Mouse (Mus musculus) neutrophil, adult 59 days (primary cell): ENCODE data around the gene Gm5678. TPM values are rescaled to one million over a fixed set of nuclear protein-coding genes. Genes with fewer than 3 reads are reported as not detected.

Experiments used
- total RNA-seq, 2 experiments: library from RNA; stranded (reverse); gene quantifications; 1 replicate in 1 of 2; 2 replicates in 1 of 2; pipeline ENCODE4 v1.2.4; 2023

Gene Gm5678
- total RNA-seq, result under 1 TPM in 1 of 2 experiments, not detected in 1; 0.64 TPM

DNA sequence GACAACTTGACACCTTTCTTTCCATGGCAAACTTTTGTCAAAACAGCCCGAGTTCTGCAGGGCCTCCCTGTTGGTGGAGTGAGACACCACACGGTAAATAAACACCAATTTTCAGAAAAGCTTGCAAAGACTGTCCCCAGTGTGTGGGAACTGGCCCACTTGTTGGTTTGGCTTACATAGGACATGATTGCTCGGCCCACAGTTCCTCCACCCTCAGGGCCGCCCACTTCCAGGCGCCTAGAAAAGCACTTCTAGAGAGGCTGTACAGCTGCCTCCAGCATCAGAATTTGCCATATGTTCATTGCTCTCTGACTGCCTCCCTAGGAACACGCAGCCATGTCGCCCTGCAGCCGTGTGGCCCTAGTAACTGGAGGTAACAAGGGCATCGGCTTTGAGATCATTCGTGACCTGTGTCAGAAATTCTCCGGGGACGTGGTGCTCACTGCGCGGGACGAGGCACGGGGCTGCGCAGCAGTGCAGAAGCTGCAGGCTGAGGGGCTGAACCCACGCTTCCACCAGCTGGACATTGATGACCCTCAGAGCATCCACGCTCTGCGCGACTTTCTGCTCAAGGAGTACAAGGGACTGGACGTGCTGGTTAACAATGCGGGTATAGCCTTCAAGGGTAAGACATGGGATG is at the start of gene Gm5678:
TSS of gene Gm5678 (plus strand) at position 337 of the 640 bp plus-strand sequence.

DNA sequence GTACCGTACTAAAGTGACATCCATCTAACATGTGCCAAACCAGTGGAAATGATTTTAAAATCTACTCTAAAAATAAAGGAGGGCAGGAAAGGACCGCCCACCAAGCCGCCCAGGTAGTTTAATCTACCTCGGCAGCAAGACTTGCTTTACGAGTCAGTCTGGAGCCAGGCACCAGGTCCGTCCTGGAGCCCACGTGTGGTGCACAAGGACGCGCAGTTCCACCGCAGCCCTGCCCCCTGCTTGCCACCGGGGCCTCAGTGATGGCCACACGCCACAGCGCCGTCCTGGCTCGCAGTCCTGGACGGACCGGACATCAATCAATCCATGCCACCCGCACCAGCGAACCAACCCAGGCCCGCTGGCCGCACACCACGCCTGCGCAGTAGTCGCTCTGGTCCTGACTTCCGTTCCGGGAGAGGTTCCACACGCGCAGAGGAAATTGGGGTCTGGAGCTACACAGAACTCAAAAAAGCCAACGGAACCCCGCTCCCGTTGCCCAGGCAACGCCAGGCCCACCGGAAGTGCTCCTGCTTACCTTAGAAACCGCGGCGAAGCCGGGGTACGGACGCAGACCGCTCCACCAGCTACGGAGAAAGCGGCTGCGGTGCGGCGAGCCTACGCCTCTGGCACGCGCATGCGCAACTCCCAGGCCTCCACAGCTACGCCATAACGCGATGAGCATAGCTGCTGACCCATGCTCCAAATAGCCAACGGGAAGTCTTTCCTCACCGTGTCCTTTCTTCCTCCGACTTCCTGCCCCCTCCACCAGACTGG is 24.3 kb upstream of the Gm5678 start, which contains the start of gene Setd4:
TSS of gene Setd4 (minus strand) at position 625 of the 774 bp plus-strand sequence.

DNA sequence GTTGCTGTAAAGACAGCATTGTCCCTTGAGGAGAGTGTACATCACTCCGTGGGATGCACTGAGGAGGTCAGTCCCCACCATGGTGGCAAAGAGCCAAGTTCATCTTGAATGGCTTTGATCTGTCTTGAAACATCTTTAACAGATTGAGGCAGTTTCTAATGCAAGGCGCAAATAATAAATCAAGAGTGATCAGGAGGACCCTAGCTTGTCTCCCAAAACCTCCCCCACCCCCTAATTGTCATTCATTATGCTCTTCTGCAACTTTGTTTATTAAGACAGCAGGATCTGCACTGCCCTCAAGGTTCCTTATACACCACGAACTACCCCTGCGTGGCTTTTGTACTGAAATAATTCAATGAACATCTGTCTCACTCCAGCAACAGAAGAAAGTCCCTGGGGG is 22.3 kb upstream of the Gm5678 start, which contains the start of gene Cbr1:
TSS of gene Cbr1 (plus strand) at position 301 of the 400 bp plus-strand sequence.

Other genes starting within 250 kb of the Gm5678 start
- 1 to 10 TPM; 1.3 to 4.2 TPM for gene Setd4, start 24.0 kb upstream of the Gm5678 start, total RNA-seq
- 1 to 10 TPM; 7.3 to 7.5 TPM for gene Cbr1, start 22.2 kb upstream of the Gm5678 start, total RNA-seq
- gene Cbr3, start 55.1 kb downstream of the Gm5678 start, total RNA-seq, result 1 to 10 TPM; 1.9 to 2.3 TPM
- 10 to 100 TPM; 77.7 to 80.8 TPM for gene Dop1b, start 83.8 kb downstream of the Gm5678 start, total RNA-seq
- 100 to 1,000 TPM; 119 TPM for gene Morc3, start 204.0 kb downstream of the Gm5678 start, total RNA-seq